7 mouse cellular contexts compared by ENCODE assay signal in genomic region chr11:98149786-98150624, GRCm38 (mm10). TPM values are rescaled to one million over a fixed set of nuclear protein-coding genes. Genes with fewer than 3 reads are reported as not detected.
DNase-seq lines count a peak whose midpoint lies in the region; ATAC-seq and TF ChIP-seq lines count a peak whose summit lies in the region.

Fbxl20 (minus strand) TSS chr11:98150403.

- peaks cover 19% of the 10 kb centered on the region for H3K36me3 ChIP-seq in embryonic facial prominence, embryonic 10.5 days (replicated peaks)
- peaks cover 2% of the 10 kb centered on the region for H3K36me3 ChIP-seq in intestine, postnatal 0 days (ENCODE audit: control insufficient read depth, insufficient read depth)
- H3K36me3 ChIP-seq in midbrain, embryonic 12.5 days = peaks cover 8% of the 10 kb centered on the region
- H3K36me3 ChIP-seq in small intestine, adult 2 months (ENCODE audit: control insufficient read depth, insufficient read depth, low read length) = no peaks in the 10 kb centered on the region; the same call in 1 of the 2 replicates

- intact Hi-C loops in left cerebral cortex, postnatal 4 days (cut with DNase I) = no loop called here

- TF ChIP-seq CTCF in intestine, postnatal 0 days (IDR thresholded peaks at IDR 0.05; ENCODE audit: low read depth) = no peak
- no peak for TF ChIP-seq CTCF in small intestine, adult 2 months (IDR thresholded peaks at IDR 0.05; ENCODE audit: extremely low read depth, insufficient read length, insufficient replicate concordance, low read depth, low read length)

- TF ChIP-seq POLR2A in small intestine, adult 2 months (IDR thresholded peaks at IDR 0.05; ENCODE audit: low read depth, low read length) = no peak

- H3K9me3 ChIP-seq in embryonic facial prominence, embryonic 10.5 days = no peaks in the 10 kb centered on the region
- no peaks in the 10 kb centered on the region for H3K9me3 ChIP-seq in intestine, postnatal 0 days (ENCODE audit: control insufficient read depth)
- no peaks in the 10 kb centered on the region for H3K9me3 ChIP-seq in midbrain, embryonic 12.5 days

- peaks cover 22% of the 10 kb centered on the region for H3K4me1 ChIP-seq in embryonic facial prominence, embryonic 10.5 days
- no peaks in the 10 kb centered on the region for H3K4me1 ChIP-seq in intestine, postnatal 0 days (replicated peaks; ENCODE audit: control insufficient read depth, insufficient read depth, low read length)
- H3K4me1 ChIP-seq in midbrain, embryonic 12.5 days = peaks cover 18% of the 10 kb centered on the region
- H3K4me1 ChIP-seq in small intestine, adult 2 months (ENCODE audit: control insufficient read depth, insufficient read depth, insufficient read length, low read length) = no peaks in the 10 kb centered on the region; the same call in 1 of the 2 replicates

- peak within 1 kb of the TSS; percentile 94 for H3K27ac ChIP-seq in embryonic facial prominence, embryonic 10.5 days (replicated peaks)
- peak within 1 kb of the TSS; percentile 94 for H3K27ac ChIP-seq in intestine, postnatal 0 days (ENCODE audit: low read depth, low read length)
- peak within 1 kb of the TSS; percentile 96 for H3K27ac ChIP-seq in midbrain, embryonic 12.5 days (replicated peaks)
- H3K27ac ChIP-seq in small intestine, adult 2 months (ENCODE audit: insufficient read depth, low read depth, low read length) = peak within 1 kb of the TSS; percentile 85

- peak within 1 kb of the TSS; percentile 97 for H3K4me3 ChIP-seq in embryonic facial prominence, embryonic 10.5 days
- H3K4me3 ChIP-seq in intestine, postnatal 0 days (ENCODE audit: low read depth, low read length) = peak within 1 kb of the TSS; percentile 93
- H3K4me3 ChIP-seq in midbrain, embryonic 12.5 days = peak within 1 kb of the TSS; percentile 91
- H3K4me3 ChIP-seq in small intestine, adult 2 months (ENCODE audit: low read depth, low read length) = peak within 1 kb of the TSS; percentile 88

- peak; percentile 96 for DNase-seq in adrenal gland, postnatal 10 days
- peak; percentile 97 for DNase-seq in embryonic facial prominence, embryonic 10.5 days (ENCODE audit: low spot score)
- DNase-seq in gonadal fat pad, adult 2 months (ENCODE audit: low read depth) = peak; percentile 47
- DNase-seq in left cerebral cortex, postnatal 4 days = peak; percentile 96

- under 1% methylated on average over 65 of the region's 65 CpGs for WGBS in embryonic facial prominence, embryonic 10.5 days
- under 1% methylated on average over 60 of the region's 65 CpGs for WGBS in intestine, postnatal 0 days
- under 1% methylated on average over 55 of the region's 65 CpGs for WGBS in midbrain, embryonic 12.5 days
- WGBS in small intestine, adult 2 months = under 1% methylated on average over 64 of the region's 65 CpGs

- H3K4me2 ChIP-seq in intestine, postnatal 0 days (replicated peaks; ENCODE audit: low read depth) = peak within 1 kb of the TSS; percentile 99
- peak within 1 kb of the TSS; percentile 96 for H3K4me2 ChIP-seq in midbrain, embryonic 12.5 days (replicated peaks)

- peak; percentile 81 for ATAC-seq in intestine, postnatal 0 days
- ATAC-seq in midbrain, embryonic 12.5 days (ENCODE audit: low FRiP score, low read depth) = peak; percentile 87

- peak within 1 kb of the TSS; percentile 92 for H3K9ac ChIP-seq in intestine, postnatal 0 days (ENCODE audit: low read depth, low read length)
- H3K9ac ChIP-seq in midbrain, embryonic 12.5 days (replicated peaks) = peak within 1 kb of the TSS; percentile 85

- H3K27me3 ChIP-seq in embryonic facial prominence, embryonic 10.5 days (replicated peaks; ENCODE audit: low read depth, poor library complexity, severe bottlenecking) = no peaks in the 10 kb centered on the region
- no peaks in the 10 kb centered on the region for H3K27me3 ChIP-seq in intestine, postnatal 0 days (replicated peaks; ENCODE audit: control insufficient read depth, insufficient read depth, low read length)
- no peaks in the 10 kb centered on the region for H3K27me3 ChIP-seq in midbrain, embryonic 12.5 days
- H3K27me3 ChIP-seq in small intestine, adult 2 months (ENCODE audit: control insufficient read depth, insufficient read depth, low read length) = no peaks in the 10 kb centered on the region

RNA-seq across cellular contexts. Expression of gene Fbxl20, which starts in this region (rescaled TPM):
- 10 to 100 TPM; 29.5 to 33.0 TPM for total RNA-seq in adrenal gland, postnatal 10 days (2021)
- polyA plus RNA-seq in embryonic facial prominence, embryonic 10.5 days (2016; fragmentation: Nextera tagmentation; extraction: Ambion mirVana) = 23.0 and 26.7 TPM in 2 replicates
- 21.6 TPM in 2 replicates for polyA plus RNA-seq in gonadal fat pad, adult 2 months (2012; rRNA removed)
- polyA plus RNA-seq in intestine, postnatal 0 days (2015; fragmentation: Nextera tagmentation; extraction: Ambion mirVana) = 7.3 and 7.8 TPM in 2 replicates
- 10 to 100 TPM; 24.4 to 27.5 TPM for total RNA-seq in left cerebral cortex, postnatal 4 days (2021)
- 35.2 and 36.4 TPM in 2 replicates for polyA plus RNA-seq in midbrain, embryonic 12.5 days (2016; fragmentation: Nextera tagmentation; extraction: Ambion mirVana)
- 4.3 and 9.9 TPM in 2 replicates for polyA plus RNA-seq in small intestine, adult 2 months (2012; rRNA removed)

Comparison
In these comparisons a context has a peak if more than half of its experiments do, and no peak if none do; other contexts are left out.
1. Peak in every context shown above with its lines: DNase-seq, ATAC-seq, H3K4me3 ChIP-seq and H3K27ac ChIP-seq.
2. DNase-seq: peak in every context shown above with its lines; median percentile 97 in embryonic facial prominence, embryonic 10.5 days; 96 in adrenal gland, postnatal 10 days; 96 in left cerebral cortex, postnatal 4 days; 47 in gonadal fat pad, adult 2 months.